Mouse (Mus musculus) liver, embryonic 14.5 days (tissue): Measurements from ENCODE around the gene Prss42.

Experiments
- CTCF ChIP-seq: IDR thresholded peaks from 2 replicates; pipeline ENCODE4 v1.5.1; 2016; ENCODE audit warnings: antibody characterized with exemption, low read depth, control low read depth
- EP300 ChIP-seq: IDR thresholded peaks from 2 replicates; pipeline ENCODE4 v1.6.1; 2016; ENCODE audit warnings: antibody characterized with exemption, low read depth

GRCm38 (mm10) chr9:110834411-110834810 is 36.4 kb downstream of the Prss42 start, which contains the start of gene Prss45:
- no peak for TF ChIP-seq CTCF
- TF ChIP-seq EP300, result no peak
